In the genomic region with DNA sequence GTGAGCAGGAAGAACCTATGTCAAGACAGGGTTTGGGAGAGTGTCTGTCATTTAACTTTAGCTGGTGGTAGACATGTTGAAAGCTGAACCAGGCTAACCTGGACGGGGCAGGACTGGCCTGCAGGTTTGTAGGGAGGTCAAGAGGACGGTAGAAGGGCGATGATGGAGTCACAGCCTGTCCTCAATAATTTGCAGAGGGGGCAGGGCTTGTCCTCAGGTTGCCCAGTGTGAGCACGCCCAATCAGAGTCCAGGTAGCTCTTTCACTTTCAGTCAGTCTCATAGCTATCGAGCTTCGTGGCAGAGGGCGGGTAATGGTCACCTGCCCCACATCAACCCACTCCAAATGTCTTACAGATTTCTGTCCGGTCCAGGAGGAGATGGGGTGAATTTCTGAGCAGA, we compare ENCODE assay signal across 21 mouse cellular contexts.
"Had no signal": no experiment of that assay in that cellular context is flagged by ENCODE, and none has a peak within 500 bp of the region (broad histone marks: within the 10 kb centered on the region; RNA-seq: fewer than 3 reads in every experiment).

No protein-coding gene starts in this region.

- H3K4me2 ChIP-seq: limb, embryonic 13.5 days; lung, embryonic 14.5 days; midbrain, embryonic 12.5 days; midbrain, embryonic 15.5 days; neural tube, embryonic 12.5 days; neural tube, embryonic 15.5 days had no signal

- H3K27ac ChIP-seq: layer of hippocampus, adult 2 months; limb, embryonic 10.5 days; limb, embryonic 13.5 days; liver, embryonic 14.5 days; macrophage; midbrain, embryonic 12.5 days; midbrain, embryonic 15.5 days; neural tube, embryonic 12.5 days; neural tube, embryonic 15.5 days had no signal

- DNase-seq: kidney, adult 18-20 months; kidney, adult 9 months; kidney, postnatal 14 days; kidney, postnatal 4 days; layer of hippocampus, adult 9-11 months; lung, embryonic 14.5 days; right cerebral cortex, adult 18-20 months; right cerebral cortex, postnatal 14 days; right cerebral cortex, postnatal 4 days; thymus, postnatal 4 days had no signal

- H3K4me3 ChIP-seq: layer of hippocampus, adult 2 months; limb, embryonic 10.5 days; limb, embryonic 13.5 days; midbrain, embryonic 12.5 days; midbrain, embryonic 15.5 days; neural tube, embryonic 12.5 days; neural tube, embryonic 15.5 days had no signal

- H3K36me3 ChIP-seq: limb, embryonic 10.5 days; limb, embryonic 13.5 days; midbrain, embryonic 12.5 days; midbrain, embryonic 15.5 days; neural tube, embryonic 12.5 days; neural tube, embryonic 15.5 days had no signal

- H3K9ac ChIP-seq: limb, embryonic 13.5 days; liver, embryonic 14.5 days; lung, embryonic 14.5 days; midbrain, embryonic 12.5 days; midbrain, embryonic 15.5 days; neural tube, embryonic 12.5 days; neural tube, embryonic 15.5 days had no signal

- H3K27me3 ChIP-seq: limb, embryonic 13.5 days; neural tube, embryonic 12.5 days; neural tube, embryonic 15.5 days had no signal

- H3K9me3 ChIP-seq: limb, embryonic 10.5 days; limb, embryonic 13.5 days; midbrain, embryonic 15.5 days; neural tube, embryonic 12.5 days; neural tube, embryonic 15.5 days had no signal

- H3K4me1 ChIP-seq: midbrain, embryonic 15.5 days; neural tube, embryonic 15.5 days had no signal

- ATAC-seq: inflammation-experienced regulatory T-cells, adult 6 months; lung, postnatal 0 days; midbrain, embryonic 15.5 days had no signal
